Mouse (Mus musculus): ENCODE measurements around the gene Slc4a8. TPM values are rescaled to one million over a fixed set of nuclear protein-coding genes. Genes with fewer than 3 reads are reported as not detected.
"Not testable (repeated sequence)": the region's sequence is repeated elsewhere in the genome, so short reads cannot be mapped to it uniquely, and the experiment has no call there.

The Slc4a8 gene
- total RNA-seq, 2 experiments from 2014 or later: 0.09 to 1.3 TPM

DNA sequence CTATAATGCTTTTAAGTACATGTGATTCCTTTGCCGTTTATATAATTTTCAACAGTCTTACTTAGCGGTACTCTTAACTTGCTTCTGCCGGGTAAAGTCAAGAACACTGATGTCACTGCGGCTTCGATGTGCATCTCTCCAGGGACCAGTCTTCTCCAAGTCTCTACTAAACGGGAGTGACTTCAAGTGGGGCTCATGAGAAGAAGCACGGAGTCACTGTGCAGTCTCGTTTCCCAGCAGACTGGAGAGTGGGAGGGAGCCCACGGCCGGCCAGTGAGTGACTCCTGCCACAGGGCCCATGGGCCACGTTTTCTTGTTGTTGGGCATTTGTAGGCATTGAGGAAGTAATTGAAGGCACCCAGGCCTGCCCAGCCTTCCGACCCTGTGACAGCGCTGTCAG, 6.3 kb downstream of the Slc4a8 start:
- no peak for ATAC-seq (replicated peaks; ENCODE audit: low FRiP score, poor library complexity, severe bottlenecking)

DNA sequence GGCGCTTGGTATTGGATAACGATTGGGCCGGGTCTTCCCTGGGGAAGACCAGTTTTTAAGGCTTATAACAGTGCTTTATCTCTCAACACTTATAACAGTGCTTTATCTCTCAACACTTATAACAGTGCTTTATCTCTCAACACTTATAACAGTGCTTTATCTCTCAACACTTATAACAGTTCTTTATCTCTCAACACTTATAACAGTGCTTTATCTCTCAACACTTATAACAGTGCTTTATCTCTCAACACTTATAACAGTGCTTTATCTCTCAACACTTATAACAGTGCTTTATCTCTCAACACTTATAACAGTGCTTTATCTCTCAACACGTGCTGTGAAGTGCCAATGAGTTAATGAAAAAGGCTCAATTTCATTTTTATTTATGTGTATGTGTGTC, 7.5 kb downstream of the Slc4a8 start:
- ATAC-seq (replicated peaks; ENCODE audit: low FRiP score, poor library complexity, severe bottlenecking): not testable (repeated sequence)

DNA sequence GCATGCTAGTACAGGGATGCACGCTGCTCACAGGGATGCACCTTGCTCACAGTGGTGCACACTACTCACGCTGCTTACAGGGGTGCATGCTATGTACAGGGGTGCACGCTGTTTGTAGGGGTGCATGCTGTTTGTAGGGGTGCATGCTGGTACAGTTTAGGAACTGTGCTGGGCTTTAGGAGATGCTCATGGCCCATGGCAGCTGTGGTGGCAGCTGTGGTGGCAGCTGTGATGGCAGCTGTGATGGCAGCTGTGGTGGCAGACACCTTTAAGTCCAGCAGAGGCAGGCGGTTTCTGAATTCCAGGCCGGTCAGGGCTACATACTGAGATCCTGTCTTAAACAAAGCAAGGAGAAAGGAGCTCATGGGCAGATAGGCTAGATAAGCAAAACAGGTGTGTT, 8.8 kb downstream of the Slc4a8 start:
- no peak for ATAC-seq (replicated peaks; ENCODE audit: low FRiP score, poor library complexity, severe bottlenecking)

DNA sequence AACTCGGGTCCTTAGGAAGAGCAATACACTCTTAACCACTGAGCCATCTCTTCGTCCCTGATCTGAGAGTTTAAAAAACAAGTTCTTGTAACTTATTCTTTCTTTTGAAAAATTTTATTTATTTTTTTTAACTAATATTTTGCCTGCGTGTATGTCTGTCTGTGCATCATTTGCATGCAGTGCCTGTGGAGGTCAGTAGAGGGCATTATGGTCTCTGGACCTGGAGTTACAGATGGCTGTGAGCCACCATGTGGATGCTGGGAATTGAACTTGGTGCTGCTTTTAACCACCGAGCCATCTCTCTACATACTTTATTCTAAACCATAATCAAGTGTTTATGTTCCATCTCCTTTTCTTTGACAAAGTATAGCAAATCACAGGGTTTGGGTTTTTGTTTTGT, 11.1 kb downstream of the Slc4a8 start:
- ATAC-seq (replicated peaks; ENCODE audit: low FRiP score, poor library complexity, severe bottlenecking): no peak

DNA sequence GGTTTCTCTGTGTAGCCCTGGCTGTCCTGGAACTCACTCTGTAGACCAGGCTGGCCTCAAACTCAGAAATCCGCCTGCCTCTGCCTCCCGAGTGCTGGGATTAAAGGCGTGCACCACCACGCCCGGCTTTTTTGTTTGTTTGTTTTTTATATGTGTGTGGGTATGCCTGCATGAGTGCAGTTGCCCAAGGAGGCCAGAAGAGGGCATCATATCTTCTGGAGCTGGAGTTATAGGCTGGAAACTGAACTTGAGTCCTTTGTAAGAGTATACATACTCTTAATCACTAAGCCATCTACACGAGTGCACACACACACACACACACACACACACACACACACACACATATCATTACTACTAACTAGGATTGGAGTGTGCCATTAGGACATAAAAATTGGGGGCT, 12.3 kb downstream of the Slc4a8 start:
- ATAC-seq (replicated peaks; ENCODE audit: low FRiP score, poor library complexity, severe bottlenecking): not testable (repeated sequence)

DNA sequence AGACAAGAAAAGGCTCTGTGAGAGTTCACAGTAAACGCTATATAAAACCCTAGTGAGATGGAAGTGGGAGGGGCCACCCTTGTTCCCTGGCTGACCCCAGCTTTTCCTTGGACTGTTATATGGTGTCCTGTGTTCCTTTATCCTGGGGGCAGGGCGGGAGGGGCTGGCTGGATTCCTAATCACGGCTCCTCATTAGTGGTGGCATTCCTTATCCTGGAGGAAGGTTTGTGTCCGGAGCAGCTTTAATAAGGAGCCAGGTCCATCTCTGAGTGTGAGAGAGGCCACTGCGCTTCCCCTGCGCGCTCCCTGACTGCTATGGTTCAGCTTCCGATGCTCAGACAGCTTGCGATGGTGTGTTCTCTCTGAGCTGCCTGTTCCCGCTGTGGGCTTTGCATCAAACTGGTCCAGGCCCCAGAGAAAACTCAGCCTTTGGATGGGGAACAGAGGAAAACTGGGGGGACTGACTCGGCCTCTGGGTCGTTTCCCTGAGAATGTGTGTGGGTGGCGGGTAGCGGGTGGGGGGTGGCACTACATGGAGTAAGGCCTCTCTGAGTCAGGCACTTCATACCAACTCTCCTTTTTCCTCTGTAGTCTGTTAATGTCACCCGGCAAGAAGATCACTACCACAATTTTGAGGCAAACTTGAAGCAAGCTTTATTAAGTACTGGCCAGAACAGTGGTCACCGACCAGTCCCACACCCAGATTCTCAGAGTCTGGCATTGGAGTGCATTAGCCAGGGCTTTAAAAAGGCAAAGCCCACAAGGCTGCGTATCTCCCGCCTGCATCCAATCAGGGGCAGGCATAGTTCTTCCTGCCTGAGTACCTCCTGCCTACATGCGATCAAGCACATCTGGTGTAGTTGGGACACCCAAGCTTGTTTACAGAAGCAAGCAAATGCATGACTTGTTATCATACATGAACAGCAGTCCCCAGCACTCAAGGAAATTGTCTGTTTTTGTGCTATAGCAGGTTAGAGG, 13.9 kb downstream of the Slc4a8 start:
- no peak for ATAC-seq (replicated peaks; ENCODE audit: low FRiP score, poor library complexity, severe bottlenecking)

DNA sequence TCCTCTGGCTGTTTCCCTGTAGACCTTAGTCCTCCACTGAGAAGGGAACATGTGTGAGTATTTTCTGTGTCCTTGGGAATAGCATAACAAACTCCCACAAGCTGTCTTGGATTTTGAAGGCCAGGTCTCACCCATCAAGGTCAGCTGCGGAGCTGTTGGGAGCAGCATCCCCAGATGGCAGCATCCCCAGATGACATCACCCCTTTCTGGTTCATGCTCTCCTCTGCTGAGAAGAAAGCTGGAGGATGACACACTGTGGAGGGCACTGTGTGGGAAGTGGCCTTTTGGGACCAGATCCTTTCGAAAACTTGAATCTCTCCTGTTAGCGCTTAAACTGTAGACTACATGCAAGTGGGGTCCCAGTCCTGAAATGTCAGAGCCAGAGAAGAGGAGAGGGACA, 14.9 kb downstream of the Slc4a8 start:
- ATAC-seq (replicated peaks; ENCODE audit: low FRiP score, poor library complexity, severe bottlenecking): no peak

DNA sequence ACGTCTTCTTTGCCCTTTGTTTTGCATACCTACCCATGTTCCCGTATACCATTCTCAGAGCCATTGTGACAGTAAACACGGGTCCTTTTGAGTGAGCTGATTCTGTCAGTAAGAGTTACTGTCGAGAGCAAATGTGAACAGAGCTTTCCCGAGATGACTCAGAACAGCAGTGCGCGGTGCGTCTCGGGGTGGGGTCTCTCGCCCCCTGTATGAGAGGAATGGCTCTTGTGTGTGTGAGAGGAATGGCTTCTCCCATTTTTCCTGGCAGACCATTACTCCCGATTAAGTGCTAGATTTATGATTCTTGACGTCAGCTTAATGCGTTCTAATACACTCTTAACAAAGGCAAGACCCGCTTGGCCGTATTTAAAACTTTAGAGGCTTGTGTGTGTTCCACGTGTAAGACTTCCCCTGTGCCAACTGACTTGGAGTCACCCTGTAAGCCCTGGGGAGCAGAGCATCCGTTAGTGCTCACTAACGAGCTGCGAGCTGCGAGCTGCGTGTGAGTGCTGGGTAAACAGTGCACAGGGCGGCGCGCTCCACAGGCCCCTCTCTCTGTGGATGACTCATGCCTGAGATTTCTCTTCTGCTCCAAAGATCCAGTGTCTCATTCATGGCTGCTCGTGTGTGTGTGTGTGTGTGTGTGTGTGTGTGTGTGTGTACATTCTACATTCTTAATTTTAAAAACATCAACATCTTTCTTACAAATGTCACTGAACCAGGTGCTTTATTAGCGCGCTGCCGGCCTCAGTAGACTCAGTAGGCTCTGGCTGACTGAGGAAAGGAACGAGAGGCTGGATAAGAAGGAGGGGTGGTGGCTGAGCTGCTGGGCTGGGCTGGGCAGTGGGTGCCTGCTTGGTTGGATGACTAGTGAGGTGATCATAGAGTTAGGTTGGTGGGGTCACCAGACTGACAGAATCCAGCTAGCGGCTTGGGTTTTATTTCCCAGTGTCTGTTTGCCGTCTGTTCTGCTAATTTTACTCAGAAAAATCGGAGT, 15.8 kb downstream of the Slc4a8 start:
- no peak for ATAC-seq (replicated peaks; ENCODE audit: low FRiP score, poor library complexity, severe bottlenecking)

DNA sequence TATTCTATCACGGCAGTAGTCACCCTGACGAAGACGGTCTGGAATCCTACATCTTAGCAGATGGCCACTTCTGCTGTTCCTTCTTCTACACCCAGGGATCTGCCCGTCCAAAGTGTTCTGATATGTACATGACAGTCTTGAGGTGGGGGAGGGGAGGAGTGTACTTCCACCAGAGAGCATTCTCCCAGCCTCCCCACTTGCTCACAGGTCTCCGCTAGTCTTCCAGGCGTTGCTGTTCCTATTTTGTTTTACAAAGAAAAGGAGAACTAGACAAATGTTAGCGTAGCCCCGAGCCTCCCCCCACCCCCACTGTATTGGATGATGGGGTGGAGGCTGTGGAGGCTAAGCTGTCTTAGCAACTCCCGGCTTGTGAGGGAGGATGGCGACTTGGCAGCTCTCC, 18.3 kb downstream of the Slc4a8 start:
- ATAC-seq (replicated peaks; ENCODE audit: low FRiP score, poor library complexity, severe bottlenecking): no peak

DNA sequence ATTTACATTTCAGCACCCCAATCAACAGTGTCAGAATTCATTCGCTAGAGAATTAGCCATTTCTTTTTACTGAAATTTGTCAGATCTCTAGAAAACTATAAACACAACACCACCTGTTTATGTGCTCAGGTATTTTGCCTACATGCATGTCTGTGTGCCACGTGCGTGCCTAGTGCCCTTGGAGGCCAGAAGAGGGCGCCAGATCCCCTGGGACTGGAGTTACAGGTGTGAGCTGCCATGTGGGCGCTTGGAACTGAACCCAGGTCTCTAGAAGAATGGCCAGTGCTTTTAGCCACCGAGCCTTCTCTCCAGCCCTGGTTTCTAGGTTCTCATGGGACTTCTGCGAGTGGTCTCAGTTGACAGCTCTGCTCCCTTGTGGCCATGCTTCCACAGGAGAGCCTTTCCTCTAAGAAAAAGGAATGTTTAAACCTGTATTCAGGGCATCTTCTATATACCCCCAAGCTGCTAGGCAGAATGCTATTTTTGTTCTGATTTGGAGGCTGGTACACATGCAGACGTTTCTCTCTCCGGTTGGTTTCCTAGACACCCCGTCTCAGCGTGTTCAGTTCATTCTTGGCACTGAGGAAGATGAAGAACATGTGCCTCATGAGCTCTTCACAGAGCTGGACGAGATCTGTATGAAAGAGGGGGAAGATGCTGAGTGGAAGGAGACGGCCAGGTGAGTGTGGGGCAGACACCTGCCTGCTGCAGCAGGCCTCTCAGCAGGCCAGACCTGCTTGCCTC, 21.9 kb downstream of the Slc4a8 start:
- no peak for ATAC-seq (replicated peaks; ENCODE audit: low FRiP score, poor library complexity, severe bottlenecking)

DNA sequence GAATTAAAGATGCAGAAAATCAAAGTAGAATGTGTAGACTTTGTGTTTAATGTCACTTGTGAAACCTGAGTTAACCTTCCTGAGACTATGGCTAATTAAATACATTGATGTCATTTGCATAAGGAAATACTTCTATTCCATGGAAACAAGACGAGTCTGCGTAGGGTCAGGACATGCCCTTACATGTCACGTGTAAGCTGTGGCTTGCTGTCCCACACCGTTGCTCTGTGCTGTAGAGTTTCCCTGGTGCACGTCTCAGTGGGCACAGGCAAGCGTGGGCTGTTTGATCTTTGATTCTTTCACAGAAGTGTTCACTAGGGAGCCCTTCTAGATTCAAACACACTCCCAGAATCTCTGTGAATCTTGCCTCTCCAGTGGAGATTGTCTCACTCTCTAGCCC, 28.7 kb downstream of the Slc4a8 start:
- no peak for ATAC-seq (replicated peaks; ENCODE audit: low FRiP score, poor library complexity, severe bottlenecking)

DNA sequence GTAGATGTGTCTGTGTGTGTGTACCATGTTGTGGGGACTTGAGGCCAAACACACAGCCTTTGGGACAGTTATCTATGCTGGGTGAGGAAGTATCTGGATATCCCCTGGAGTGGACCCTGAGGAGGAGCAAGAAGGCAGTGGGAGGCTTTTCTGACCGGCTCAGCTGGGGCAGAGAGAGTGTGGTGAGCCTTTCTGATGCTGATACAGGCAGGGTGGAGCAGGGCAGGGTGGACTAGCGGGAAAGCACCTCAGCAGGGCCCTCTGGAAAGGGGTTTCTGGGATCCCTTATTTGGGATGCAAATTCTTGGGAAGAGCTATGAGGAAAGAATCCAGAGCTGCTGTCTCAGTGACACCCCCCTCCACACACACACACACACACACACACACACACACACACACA, 30.8 kb downstream of the Slc4a8 start:
- ATAC-seq (replicated peaks; ENCODE audit: low FRiP score, poor library complexity, severe bottlenecking): no peak

DNA sequence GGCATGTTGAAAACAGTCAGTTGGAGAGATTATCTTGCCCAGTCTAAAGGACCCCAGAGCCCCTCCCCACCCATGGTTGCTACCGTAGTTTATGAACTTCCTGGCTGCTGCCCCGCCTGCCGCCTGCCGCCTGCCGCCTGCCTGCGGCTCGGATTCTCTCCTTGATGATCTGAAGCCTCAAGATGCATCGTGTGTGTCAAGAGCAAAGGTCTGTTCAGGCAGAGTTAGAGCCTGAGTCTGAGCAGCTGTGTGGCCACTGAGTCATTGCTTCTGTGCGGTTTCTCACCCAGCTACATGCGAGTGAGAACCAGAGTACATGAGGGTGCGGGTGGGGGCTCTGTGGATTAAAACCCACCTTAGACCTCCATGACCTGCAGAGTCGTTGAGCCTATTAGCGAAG, 39.4 kb downstream of the Slc4a8 start:
- ATAC-seq (replicated peaks; ENCODE audit: low FRiP score, poor library complexity, severe bottlenecking): no peak

DNA sequence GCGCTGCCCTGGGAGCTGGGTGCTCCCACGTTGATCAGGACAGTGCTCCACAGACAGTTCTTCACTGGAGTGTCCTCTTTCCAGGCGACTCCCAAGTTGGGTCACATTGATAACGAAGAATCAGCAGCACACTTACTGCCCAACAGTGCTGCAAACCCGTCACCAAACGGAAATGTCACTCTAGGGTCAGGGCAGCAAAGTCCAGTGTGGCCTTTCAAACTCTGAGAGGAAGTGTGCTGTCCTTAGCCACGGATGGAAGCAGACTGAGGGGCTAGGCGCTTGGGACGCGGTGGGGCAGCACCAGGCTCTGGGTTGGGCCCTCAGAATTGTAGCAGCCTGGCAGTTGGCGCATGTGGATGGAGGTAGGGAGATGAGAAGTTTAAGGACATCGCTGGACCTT, 46.5 kb downstream of the Slc4a8 start:
- ATAC-seq (replicated peaks; ENCODE audit: low FRiP score, poor library complexity, severe bottlenecking): no peak

DNA sequence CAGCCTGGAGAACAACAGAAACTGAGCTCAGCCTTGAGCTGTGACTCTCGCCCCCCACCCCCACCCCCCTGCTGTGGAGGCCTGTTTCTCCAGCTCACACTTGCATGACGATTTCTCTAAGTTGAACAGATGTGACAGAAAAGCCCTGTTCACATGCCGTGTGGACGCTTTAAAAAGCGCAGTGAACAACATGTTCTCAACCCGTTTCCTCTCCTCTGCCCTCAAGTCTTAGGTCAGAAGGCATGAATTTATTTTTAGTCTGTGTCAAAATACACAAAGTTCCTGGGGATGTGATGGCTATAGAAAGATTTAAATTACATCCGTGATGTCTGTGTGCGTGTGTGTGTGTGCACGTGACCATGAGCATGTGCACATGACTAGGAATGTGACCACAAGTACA, 46.9 kb downstream of the Slc4a8 start:
- ATAC-seq (replicated peaks; ENCODE audit: low FRiP score, poor library complexity, severe bottlenecking): no peak

DNA sequence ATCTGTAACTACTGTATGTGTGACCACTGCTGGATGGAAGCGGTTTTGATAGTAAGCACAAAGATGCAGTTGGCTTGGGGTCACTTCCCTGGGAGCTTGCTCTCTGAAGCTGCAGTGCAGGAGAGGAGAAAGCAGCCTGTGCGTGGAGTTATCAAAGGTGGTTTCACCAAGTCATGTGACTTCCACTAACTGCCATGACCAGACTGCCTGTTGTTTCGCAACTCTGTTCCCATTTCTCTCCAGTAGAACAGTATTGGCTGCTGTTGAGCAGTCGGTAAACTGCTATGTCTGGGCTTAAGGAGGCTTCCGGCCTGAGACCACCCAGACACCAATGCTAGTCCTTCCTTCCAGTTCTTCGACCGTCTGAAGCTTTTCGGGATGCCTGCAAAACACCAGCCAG, 48.7 kb downstream of the Slc4a8 start:
- ATAC-seq (replicated peaks; ENCODE audit: low FRiP score, poor library complexity, severe bottlenecking): no peak

DNA sequence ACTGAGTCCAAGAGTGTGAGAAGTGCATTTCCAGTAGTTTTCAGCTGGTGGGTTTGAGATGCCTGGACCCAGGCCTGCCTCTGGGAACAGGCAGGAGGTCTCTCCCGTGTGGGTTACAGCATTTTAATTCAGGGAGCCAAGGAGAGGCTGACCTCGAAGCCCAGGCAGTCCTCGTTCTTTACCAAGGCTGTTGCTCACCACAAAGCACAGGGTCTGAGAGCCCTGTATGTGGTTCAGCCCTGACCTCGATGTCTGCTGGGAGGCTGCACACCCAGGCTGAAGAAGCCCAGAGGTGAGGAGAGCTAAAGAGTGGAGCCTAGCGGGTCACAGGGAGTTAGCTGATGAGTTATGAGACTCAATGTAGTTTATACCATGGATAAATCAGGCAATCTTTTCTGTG, 52.0 kb downstream of the Slc4a8 start:
- no peak for ATAC-seq (replicated peaks; ENCODE audit: low FRiP score, poor library complexity, severe bottlenecking)

DNA sequence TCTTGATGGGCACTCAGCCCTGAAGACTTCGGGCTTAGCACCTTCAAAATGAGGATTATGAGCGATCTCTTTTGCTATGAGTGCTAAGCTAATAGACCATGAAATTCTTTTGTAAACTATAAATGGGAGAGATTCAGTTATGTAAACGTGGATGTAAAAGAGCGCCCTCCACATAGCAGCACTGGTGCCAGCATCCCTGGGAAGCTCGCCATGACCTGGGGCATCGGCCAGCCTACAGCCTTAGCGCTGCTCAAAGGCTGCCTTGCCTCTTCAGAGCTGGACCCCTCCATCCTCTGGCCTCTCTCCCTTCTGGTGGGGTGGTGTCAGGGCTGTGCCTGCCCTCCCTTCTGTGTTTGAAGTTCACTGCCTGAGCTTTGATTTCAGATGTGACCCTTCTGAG, 52.5 kb downstream of the Slc4a8 start:
- ATAC-seq (replicated peaks; ENCODE audit: low FRiP score, poor library complexity, severe bottlenecking): no peak

DNA sequence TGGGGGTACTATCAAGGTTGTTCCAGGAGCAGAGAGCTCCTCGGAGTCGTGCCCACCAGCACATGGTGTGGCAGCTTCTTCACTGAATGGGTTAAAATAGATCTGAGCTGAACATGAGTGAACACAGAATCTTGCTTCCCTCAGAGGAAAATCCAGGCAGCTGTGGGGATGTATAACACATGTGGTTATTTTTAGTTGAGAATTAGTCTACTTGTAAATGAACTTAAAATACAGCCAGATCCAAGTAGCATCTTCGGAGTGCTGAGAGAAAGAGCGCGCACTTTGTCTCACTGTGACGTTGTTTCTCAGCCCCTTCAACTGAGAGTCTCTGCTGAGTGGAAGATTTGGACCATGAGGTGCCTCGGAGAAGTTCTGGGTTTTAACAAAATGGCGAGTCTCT, 53.8 kb downstream of the Slc4a8 start:
- ATAC-seq (replicated peaks; ENCODE audit: low FRiP score, poor library complexity, severe bottlenecking): no peak

DNA sequence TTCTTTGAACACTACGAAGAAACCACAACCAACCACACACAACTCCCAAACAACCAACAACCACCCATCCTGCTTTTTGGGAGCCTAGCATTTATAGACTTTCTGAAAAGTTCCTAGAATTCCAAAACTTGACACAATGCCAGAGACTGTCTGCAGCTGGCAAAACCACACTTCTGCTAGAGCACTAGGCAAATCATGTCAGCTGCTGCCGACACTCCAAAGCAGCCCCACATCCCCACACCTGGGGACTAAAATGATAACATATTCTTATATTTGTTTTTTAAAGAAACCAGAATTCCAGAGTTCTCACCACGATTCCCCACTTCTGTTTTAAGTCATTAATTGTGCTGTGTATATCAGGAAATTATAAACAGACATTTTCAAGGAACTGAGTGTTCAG, 57.3 kb downstream of the Slc4a8 start:
- no peak for ATAC-seq (replicated peaks; ENCODE audit: low FRiP score, poor library complexity, severe bottlenecking)
